Mouse (Mus musculus): ENCODE results near the gene Wfikkn1.

DNA sequence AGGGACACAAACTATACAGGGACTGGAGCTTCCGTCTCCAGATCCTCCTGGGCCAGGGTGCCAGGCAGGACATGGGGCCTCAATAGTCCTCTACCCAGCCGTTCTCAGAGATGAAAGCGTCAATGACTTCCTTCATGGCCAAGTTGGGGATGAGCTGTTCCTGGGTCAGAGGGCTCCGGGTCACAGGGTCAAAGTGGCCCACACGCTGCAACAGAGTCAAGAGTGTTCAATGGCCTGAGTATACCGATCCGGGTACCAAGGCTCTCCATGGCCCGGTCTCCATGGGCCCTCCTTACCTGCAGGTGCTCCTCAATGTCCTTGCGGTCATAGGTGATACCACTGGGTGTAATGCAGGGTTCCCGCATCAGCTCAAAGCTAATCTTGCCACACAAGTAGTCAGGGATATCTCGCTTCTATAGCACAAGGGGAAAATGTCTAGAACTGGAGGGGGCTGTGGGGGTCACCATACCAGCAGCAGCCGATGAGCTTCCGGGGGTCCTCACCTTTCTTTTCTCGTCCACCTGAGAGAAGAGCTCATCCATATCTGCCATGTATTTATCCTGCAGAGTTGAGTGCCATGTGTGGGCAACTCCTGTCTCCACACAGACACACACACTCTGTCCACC is 49.7 kb downstream of the Wfikkn1 start:
- TF ChIP-seq POLR2A (IDR thresholded peaks at IDR 0.05; ENCODE audit: insufficient read length, low read depth), result peak; percentile 9
- TF ChIP-seq USF1 (IDR thresholded peaks at IDR 0.05; ENCODE audit: low read depth), result no peak
- TF ChIP-seq E2F4 (IDR thresholded peaks at IDR 0.05; ENCODE audit: insufficient read depth), result no peak
- no peak for TF ChIP-seq MAX (IDR thresholded peaks at IDR 0.05; ENCODE audit: low read depth)
- TF ChIP-seq CEBPB (IDR thresholded peaks at IDR 0.05; ENCODE audit: insufficient read depth, poor library complexity, severe bottlenecking), result no peak
- TF ChIP-seq POLR2AphosphoS2 (IDR thresholded peaks at IDR 0.05; ENCODE audit: insufficient read length, low read depth), result no peak

Measured in myocyte (in vitro differentiated cells).